Mouse (Mus musculus) limb, embryonic 11.5 days (tissue): ENCODE data around the gene Ddx10. TPM values are rescaled to one million over a fixed set of nuclear protein-coding genes. Genes with fewer than 3 reads are reported as not detected.

Experiments used
- ATAC-seq: fragments of 200-750 bp; cut with Nextera tagmentation; 2 replicates; pipeline ENCODE4 v1.8.0; 2017; ENCODE audit warnings: low read depth; ENCODE audit not compliant: insufficient number of reproducible peaks, low FRiP score, low TSS enrichment
- DNase-seq: peaks from one replicate; pipeline ENCODE4 v3.0.0-alpha.2; 2015; ENCODE audit warnings: low spot score
- H3K27ac ChIP-seq: fragments of 300-500 bp; sonication (generic); replicated peaks from 2 replicates; pipeline ENCODE4 v1.5.1; 2014; ENCODE audit warnings: low read depth, mild to moderate bottlenecking, low read length
- H3K27me3 ChIP-seq: fragments of 300-500 bp; sonication (generic); 2 replicates; pipeline ENCODE4 v1.6.1; 2014; ENCODE audit warnings: mild to moderate bottlenecking, low read length, mixed read lengths; ENCODE audit not compliant: control insufficient read depth, insufficient read depth
- H3K36me3 ChIP-seq: fragments of 300-500 bp; sonication (generic); 2 replicates; pipeline ENCODE4 v1.6.1; 2014; ENCODE audit warnings: mild to moderate bottlenecking, low read length, moderate library complexity, mixed read lengths; ENCODE audit not compliant: control insufficient read depth, insufficient read depth
- H3K4me1 ChIP-seq: fragments of 300-500 bp; sonication (generic); 2 replicates; pipeline ENCODE4 v1.6.1; 2014; ENCODE audit warnings: low read length, mixed read lengths; ENCODE audit not compliant: control insufficient read depth, insufficient read depth
- H3K4me2 ChIP-seq: fragments of 300-500 bp; sonication (generic); 2 replicates; pipeline ENCODE4 v1.6.1; 2014; ENCODE audit warnings: low read depth, mild to moderate bottlenecking, moderate library complexity; ENCODE audit not compliant: severe bottlenecking
- H3K4me3 ChIP-seq: fragments of 300-500 bp; sonication (generic); 2 replicates; pipeline ENCODE4 v1.5.1; 2014; ENCODE audit warnings: low read depth, low read length
- H3K9ac ChIP-seq: fragments of 300-500 bp; sonication (generic); 2 replicates; pipeline ENCODE4 v1.6.1; 2014; ENCODE audit warnings: mild to moderate bottlenecking, low read length
- H3K9me3 ChIP-seq: fragments of 300-500 bp; sonication (generic); 2 replicates; pipeline ENCODE4 v1.6.1; 2016; ENCODE audit warnings: low read length; ENCODE audit not compliant: control insufficient read depth
- WGBS: fragments of 180-500 bp; shearing (Covaris S2); extraction: QIAGEN DNeasy Blood & Tissue Kit; methylation state at CpG from one replicate; pipeline ENCODE4 v1.1.7; 2014; 5-methylcytosine and 5-hydroxymethylcytosine counted together
- polyA plus RNA-seq: library from polyadenylated mRNA; unstranded; fragments of >200 nt; fragmentation: Nextera tagmentation; extraction: Ambion mirVana; gene quantifications from 2 replicates; pipeline ENCODE4 v1.2.1, GENCODE M21; 2014

The Ddx10 gene
- polyA plus RNA-seq = 34.0 and 36.6 TPM in 2 replicates

GRCm38 (mm10) chr9:53247953-53248397 is at the start of gene Ddx10:
Ddx10 (minus strand) TSS chr9:53248053.
- ATAC-seq = peak; percentile 98
- H3K4me1 ChIP-seq = 0 out of 2 replicates have a peak, but pooled peaks cover 3% of the 10 kb centered on the region
- H3K4me3 ChIP-seq = peak within 1 kb of the TSS; percentile 79
- peak within 1 kb of the TSS; percentile 63 for H3K9ac ChIP-seq
- peak within 1 kb of the TSS; percentile 88 for H3K4me2 ChIP-seq
- no peaks in the 10 kb centered on the region for H3K36me3 ChIP-seq
- WGBS = under 1% methylated on average over 35 of the region's 35 CpGs
- peak; percentile 97 for DNase-seq
- no peaks in the 10 kb centered on the region for H3K9me3 ChIP-seq
- no peaks in the 10 kb centered on the region for H3K27me3 ChIP-seq
- H3K27ac ChIP-seq = no peak within 1 kb of the TSS

- Histone ChIP-seq H3K9me3 (no peaks in the 10 kb centered on the region), H3K4me2 (no peak overlapping the region), H3K27ac (no peak overlapping the region), H3K4me1 (no peaks in the 10 kb centered on the region), H3K4me3 (no peak overlapping the region), H3K36me3 (no peaks in the 10 kb centered on the region), H3K27me3 (no peaks in the 10 kb centered on the region), H3K9ac (no peak overlapping the region)
- ATAC-seq (no peak), DNase-seq (no peak)
Measured at GRCm38 (mm10) chr9:53292833-53293232, 45.0 kb upstream of the Ddx10 start.

- no peaks in the 10 kb centered on the region for H3K4me1 ChIP-seq
- no peak overlapping the region for H3K9ac ChIP-seq
- WGBS = 74% methylated on average over 3 of the region's 3 CpGs
- DNase-seq (no peak), ATAC-seq (no peak)
- H3K4me2 ChIP-seq = no peak overlapping the region
- no peaks in the 10 kb centered on the region for H3K27me3 ChIP-seq
- no peak overlapping the region for H3K4me3 ChIP-seq
- no peaks in the 10 kb centered on the region for H3K36me3 ChIP-seq
- H3K9me3 ChIP-seq = no peaks in the 10 kb centered on the region
- H3K27ac ChIP-seq = no peak overlapping the region
Measured at GRCm38 (mm10) chr9:53290006-53290405, 42.2 kb upstream of the Ddx10 start.

DNA sequence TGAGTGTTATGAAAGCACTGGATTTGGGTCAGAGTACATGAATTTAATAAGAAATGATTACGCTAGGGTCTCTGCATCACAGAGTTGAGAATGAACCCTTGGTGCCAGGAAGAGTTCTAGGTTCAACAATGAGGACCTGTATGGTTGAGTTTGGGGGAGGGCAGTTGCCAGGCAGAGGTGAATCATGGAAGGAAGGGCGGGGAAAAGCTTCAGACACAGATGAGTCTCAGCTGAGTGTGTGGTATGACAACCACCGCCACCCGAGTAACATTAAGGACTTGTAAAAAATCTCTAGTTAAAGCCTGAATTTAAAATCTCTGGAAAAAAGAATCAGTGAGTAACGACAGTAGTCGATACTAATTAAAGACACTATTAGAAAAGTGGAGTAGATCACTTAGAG is 38.9 kb upstream of the Ddx10 start:
- DNase-seq (no peak), ATAC-seq (no peak)
- no peaks in the 10 kb centered on the region for H3K9me3 ChIP-seq
- H3K4me1 ChIP-seq = no peaks in the 10 kb centered on the region
- H3K27me3 ChIP-seq = no peaks in the 10 kb centered on the region
- H3K36me3 ChIP-seq = no peaks in the 10 kb centered on the region
- H3K4me2 ChIP-seq = no peak overlapping the region
- no peak overlapping the region for H3K27ac ChIP-seq
- H3K9ac ChIP-seq = no peak overlapping the region
- H3K4me3 ChIP-seq = no peak overlapping the region
- 80% methylated on average over 6 of the region's 6 CpGs for WGBS

- no peaks in the 10 kb centered on the region for H3K9me3 ChIP-seq
- WGBS = 94% methylated on average over 2 of the region's 2 CpGs
- no peak overlapping the region for H3K4me3 ChIP-seq
- H3K4me2 ChIP-seq = no peak overlapping the region
- no peaks in the 10 kb centered on the region for H3K4me1 ChIP-seq
- ATAC-seq (no peak), DNase-seq (no peak)
- no peak overlapping the region for H3K27ac ChIP-seq
- no peaks in the 10 kb centered on the region for H3K36me3 ChIP-seq
- no peaks in the 10 kb centered on the region for H3K27me3 ChIP-seq
- no peak overlapping the region for H3K9ac ChIP-seq
Measured at GRCm38 (mm10) chr9:53278997-53279396, 31.1 kb upstream of the Ddx10 start.

DNA sequence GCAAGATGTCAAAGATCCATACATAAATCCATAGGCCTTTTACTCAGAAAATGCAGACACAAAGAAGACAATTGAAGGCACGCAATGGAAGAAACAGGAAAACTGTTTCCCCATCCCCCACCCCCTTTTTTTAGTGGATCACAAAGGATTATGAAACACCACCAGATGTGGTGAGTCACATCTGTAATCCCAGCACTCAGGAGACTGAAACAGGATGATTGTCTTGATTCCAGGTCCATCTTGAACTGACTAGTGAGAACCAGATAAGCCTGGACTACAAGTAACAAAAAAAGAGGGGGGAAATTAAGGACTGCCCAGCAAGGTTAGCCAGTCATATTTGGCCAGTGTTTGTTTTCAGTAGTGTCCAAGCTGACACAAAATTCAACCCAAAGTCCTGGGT is 28.5 kb upstream of the Ddx10 start:
- H3K4me3 ChIP-seq = no peak overlapping the region
- H3K9ac ChIP-seq = no peak overlapping the region
- 97% methylated on average over 1 of the region's 1 CpGs for WGBS
- ATAC-seq = no peak
- H3K36me3 ChIP-seq = no peaks in the 10 kb centered on the region
- peaks cover 7% of the 10 kb centered on the region; the same call in 1 of the 2 replicates for H3K4me1 ChIP-seq
- no peaks in the 10 kb centered on the region for H3K9me3 ChIP-seq
- H3K27me3 ChIP-seq = no peaks in the 10 kb centered on the region
- DNase-seq = no peak
- no peak overlapping the region for H3K27ac ChIP-seq
- no peak overlapping the region for H3K4me2 ChIP-seq

DNA sequence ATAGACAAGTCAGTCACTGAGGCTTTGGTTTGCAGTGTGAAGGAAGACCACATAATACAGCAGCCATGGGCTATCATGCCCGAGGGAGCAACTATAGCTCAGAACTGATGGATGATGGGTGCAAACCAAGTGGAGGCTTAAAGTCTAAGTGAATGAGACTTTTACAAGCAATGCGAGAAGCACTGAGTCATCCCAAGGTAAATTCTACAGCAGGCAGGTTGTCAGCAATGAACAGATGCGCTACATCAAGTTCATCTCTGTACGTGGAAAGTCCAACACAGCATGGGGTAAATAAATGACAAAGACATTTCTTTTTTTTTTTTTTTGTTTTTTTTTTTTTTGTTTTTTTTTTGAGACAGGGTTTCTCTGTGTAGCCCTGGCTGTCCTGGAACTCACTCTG is 24.9 kb upstream of the Ddx10 start:
- H3K9me3 ChIP-seq = no peaks in the 10 kb centered on the region
- H3K9ac ChIP-seq = no peak overlapping the region
- no peaks in the 10 kb centered on the region for H3K36me3 ChIP-seq
- ATAC-seq (no peak), DNase-seq (no peak)
- 82% methylated on average over 4 of the region's 4 CpGs for WGBS
- H3K27ac ChIP-seq = no peak overlapping the region
- no peaks in the 10 kb centered on the region for H3K27me3 ChIP-seq
- H3K4me3 ChIP-seq = no peak overlapping the region
- peaks cover 7% of the 10 kb centered on the region; the same call in 1 of the 2 replicates for H3K4me1 ChIP-seq
- H3K4me2 ChIP-seq = no peak overlapping the region

DNA sequence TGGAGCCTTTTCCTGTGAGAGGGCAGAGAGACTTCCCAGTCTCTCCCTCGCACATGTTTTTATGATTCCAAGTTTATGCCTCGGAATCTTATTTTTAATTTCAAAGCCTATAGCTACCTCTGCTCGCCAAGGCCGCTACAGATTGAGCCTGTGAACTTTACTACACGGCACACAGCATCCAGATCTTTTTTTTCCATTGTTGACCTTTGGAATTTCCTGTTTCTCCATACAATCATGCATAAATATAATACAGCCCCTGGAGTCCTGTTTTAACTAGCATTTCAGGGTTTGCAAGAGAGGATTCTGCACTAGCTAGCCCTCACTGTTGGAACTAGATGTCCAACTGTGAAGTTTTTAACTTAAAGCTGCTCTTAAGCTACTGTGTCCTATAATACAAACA is 24.4 kb upstream of the Ddx10 start:
- H3K36me3 ChIP-seq = no peaks in the 10 kb centered on the region
- peaks cover 7% of the 10 kb centered on the region; the same call in 1 of the 2 replicates for H3K4me1 ChIP-seq
- H3K27ac ChIP-seq = peak overlapping the region; percentile 36; the same call in 1 of the 2 replicates
- DNase-seq = no peak
- no peak for ATAC-seq
- no peaks in the 10 kb centered on the region for H3K9me3 ChIP-seq
- WGBS = 52% methylated on average over 5 of the region's 5 CpGs
- no peaks in the 10 kb centered on the region for H3K27me3 ChIP-seq
- no peak overlapping the region for H3K9ac ChIP-seq
- H3K4me3 ChIP-seq = no peak overlapping the region
- H3K4me2 ChIP-seq = no peak overlapping the region
